Mouse (Mus musculus): ENCODE measurements around the gene Rad51b.

Gene Rad51b

DNA sequence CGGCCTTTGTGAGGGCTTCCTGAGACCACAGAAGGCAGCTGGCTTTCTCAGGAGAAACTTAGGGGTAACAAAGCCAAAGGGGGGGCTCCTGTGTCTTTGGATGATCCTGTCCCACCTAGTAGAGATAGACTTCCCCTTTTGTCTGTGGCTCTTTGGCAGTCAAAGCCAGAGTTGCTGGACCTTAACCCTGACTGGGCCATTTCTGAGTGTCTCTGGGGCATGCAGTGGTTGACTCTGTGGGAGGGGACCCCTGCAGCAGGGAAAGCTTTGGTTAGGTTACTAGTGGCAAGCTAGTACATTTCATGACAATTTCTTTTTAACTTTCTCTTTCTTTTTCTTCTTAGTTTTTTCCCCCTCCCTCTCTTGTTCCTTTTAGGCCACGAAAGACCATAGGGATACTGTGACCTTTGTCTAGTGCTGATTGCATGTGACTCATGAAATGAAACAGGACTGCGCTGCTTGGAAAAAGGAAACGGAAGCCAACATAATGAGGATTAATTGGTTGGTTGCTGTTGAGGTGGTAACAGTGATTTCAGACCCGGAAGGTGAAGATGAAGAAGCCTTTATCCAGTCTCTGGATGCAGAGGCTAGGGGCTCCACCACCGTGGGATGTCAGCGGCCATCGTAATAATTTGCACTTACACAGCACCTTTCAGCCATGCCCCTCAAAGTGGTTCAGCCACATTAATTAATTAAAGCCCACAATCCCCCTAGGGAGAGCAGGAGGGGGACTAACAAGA is 516.7 kb downstream of the Rad51b start:
- DNase-seq, result no peak

GRCm38 (mm10) chr12:79814312-79815091 is 517.4 kb downstream of the Rad51b start:
- DNase-seq, result no peak

DNA sequence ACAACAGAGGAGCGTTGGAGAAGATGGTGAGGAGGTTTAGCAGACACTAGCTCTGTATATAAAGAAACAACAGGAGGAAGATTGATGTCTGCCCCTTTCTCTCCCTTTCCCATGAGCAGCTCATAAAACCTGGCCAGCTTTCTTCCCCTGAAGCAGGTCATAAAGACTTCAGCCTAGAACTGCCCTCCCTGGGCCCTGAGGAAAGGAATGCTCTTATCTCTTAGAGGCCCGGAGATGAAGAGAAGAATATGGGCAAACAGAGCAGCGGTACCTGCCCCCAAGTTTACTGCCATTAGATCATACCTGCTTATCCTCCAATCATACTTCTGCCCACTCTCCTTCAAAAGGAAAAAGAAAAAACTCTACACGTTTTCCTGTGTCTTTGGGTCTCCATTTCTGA is 519.2 kb downstream of the Rad51b start:
- DNase-seq, result no peak

DNA sequence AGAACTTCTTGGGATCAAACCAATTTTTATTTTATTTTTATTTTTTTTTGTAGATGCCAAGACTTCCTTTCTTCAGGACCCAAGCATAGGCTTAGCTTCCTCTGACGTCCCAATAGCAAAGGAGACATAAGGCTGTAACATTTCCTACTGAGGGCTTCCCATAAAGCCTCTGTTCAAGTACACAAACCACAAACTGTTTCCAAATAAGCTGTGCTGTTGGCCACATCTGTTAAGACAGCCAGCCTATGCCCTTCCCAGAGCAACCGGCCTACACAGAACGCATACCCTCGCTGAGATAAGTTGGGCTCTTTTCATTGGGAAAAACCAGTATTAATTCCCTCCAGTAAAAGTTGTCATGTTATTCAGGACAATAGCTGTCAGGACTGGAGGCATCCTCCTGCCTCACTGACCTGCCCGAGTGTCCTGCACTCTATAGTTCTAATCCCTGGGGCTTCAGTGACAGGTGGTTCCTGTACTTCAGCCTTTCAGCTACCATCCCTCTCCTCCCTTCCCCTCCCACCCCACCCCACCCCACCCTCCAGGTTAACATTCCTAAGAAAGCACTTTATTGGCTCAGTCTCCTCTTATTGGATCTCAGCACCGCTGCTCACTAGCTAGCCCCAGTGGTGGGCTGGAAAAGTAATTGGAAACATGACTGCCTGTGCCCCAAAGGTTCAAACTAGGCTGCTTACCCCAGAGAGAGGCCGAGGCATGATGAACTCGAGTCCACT is 523.3 kb downstream of the Rad51b start:
- no peak for DNase-seq

DNA sequence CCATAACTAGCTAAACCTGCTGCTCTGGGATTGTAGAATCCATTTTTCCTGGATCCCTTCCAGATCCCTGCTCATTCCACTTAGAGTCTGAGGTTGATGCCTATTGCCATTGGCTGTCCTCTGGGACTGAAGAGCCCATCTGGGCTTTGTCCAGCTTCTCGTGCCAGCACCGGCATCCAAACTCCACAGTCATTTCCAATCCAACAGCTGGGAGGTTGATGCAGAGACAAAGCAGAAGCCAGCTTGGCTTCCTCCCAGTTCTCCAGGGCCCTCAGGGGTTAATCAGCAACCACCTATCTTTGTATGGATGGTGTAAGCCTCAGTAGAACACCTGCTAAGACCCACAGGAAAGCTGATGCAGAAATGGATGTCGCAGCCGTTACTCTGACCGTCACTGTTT is 524.8 kb downstream of the Rad51b start:
- DNase-seq, result no peak

DNA sequence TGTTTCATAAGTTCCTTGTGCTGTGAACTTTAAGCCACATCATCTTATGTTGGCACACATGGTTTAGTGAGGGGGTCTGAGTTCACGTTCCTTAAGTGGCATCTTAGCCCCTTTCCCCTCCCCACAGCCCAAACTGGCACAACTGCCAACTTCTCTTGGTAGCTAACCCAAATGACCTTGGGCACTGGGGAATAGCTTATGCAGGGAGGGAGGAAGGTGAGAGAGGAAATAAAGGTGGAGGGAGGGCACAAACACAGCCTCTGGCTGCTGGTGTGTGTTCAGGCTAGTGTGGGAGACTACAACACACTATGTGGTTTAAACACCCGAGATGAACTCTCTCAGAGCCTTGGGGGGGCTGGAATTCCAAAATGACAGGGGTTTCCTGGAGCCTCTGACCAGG is 525.3 kb downstream of the Rad51b start:
- DNase-seq, result no peak

DNA sequence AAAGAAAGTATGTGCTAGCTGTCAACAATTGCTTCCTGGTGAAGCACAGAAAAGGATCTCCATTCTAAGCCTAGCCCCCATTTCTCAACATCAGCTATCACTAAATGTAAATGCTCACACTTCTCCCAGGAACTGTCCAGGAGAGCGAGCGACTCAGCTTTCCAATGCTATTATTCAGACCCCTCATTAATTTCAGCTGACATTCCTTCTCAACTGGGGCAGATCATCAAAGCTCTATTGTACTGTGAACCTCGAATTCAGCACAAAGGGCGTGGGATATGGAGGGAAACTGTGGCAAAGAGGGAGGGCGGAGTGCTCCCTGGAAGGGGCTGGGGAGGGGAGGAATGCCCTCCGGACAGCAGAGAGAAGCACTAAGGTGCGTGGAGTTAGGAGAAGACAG is 528.8 kb downstream of the Rad51b start:
- DNase-seq, result no peak

DNA sequence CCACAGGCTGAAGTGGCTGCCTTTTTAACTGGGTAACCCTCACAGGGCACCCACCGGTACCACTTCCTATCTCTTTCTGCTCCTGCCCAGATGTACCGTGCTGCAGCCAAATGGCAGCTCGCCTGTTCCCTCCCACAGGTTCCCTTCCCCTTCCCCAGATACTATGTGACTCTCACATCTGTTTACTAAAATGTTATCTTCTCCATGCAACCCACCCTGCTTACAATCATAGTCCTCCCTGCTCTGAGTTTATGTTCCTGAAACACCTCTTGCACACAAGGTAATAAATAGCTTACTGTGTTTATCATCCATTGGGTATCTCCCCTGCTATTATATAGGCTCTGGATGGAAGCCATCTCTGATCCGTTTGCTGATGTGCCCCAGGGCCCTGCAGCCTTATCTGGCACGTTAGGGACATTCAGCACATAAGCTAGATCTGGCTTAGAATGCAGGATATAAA is 530.2 kb downstream of the Rad51b start:
- no peak for DNase-seq

GRCm38 (mm10) chr12:79827735-79828134 is 530.7 kb downstream of the Rad51b start:
- DNase-seq, result no peak

- DNase-seq, result no peak
Observed at GRCm38 (mm10) chr12:79830686-79831085, 533.6 kb downstream of the Rad51b start.

DNA sequence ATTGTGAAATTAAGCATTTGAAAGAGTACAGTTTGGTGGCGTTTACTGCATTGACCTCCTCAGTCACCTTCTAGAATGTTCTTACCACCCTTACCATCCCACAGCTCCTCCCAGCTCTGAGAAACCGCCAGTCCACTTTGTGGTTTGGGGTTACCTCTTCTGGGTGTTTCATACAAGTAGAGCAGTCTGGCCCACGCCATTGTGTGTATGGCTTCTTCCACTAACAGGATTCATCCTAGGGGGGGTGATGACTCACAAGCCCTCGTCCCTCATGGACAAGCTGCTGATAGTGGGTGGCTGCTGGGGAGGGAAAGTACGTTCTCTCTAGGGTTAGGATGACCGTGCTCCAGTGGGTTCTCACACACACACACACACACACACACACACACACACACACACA is 535.5 kb downstream of the Rad51b start:
- DNase-seq, result no peak

GRCm38 (mm10) chr12:79835521-79835920 is 538.4 kb downstream of the Rad51b start:
- DNase-seq, result no peak

- peak; percentile 67 to 80 for DNase-seq
Observed at GRCm38 (mm10) chr12:79838181-79838961, 541.3 kb downstream of the Rad51b start.

DNA sequence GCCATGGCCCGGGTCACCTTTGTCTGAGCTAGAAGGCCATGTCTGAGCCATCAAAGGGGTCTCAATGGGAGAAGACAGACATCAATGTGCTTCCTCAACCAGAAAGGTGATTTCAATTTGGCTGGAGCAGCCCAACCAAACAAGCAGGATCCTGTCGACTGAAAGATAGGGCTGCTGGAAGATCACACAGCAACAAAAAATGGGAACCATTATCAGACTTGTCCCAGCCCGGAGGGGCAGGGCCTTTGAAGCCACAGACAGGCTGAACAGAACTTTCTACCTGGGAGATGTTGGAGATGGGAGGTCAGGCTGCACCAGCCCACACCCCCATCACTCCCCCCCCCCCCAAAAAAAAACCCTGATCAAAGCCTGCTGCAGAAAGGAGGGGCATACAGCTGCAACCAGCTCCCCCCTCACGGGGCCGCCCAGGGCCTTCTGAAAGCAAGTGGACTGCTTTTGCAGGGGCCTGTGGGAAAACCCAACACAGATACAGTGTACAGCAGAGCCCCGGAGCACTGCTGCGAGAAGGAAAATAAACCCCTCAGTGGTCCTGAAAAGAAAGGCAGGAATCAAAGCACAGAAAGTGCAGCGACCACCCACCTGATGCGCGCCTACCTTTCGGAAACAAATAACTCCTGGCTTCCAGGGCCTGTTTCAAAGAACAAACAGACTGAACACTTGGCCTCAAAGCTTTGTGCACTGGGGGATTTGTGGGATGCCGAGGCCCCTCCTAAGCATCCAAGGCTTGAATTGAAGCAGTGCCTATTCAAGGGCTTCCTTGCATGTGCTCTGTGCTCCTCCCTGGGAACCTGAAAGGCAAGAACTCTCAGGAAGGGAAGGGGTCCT is 542.2 kb downstream of the Rad51b start:
- DNase-seq, result no peak

GRCm38 (mm10) chr12:79840465-79840864 is 543.4 kb downstream of the Rad51b start:
- no peak for DNase-seq

DNA sequence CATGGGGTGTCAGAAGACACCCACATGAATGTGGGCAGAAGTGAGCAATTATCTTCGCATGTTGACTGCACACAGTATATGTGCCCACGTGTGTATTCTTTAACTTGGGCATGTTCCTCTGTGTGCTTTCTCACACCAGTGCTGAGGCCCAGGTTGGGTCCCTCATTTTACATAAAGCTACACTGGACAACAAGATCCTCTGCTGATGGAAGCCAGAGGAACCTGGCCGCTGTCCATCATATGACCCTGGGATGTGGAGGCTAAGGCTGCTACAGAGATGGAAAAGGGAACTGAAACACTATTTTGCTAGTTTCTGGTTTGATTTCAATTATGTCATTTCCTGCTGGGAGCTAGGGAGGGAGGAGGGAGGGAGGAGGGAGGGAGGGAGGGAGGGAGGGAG is 544.2 kb downstream of the Rad51b start:
- DNase-seq, result peak in 1 of 2 experiments; percentile 51

DNA sequence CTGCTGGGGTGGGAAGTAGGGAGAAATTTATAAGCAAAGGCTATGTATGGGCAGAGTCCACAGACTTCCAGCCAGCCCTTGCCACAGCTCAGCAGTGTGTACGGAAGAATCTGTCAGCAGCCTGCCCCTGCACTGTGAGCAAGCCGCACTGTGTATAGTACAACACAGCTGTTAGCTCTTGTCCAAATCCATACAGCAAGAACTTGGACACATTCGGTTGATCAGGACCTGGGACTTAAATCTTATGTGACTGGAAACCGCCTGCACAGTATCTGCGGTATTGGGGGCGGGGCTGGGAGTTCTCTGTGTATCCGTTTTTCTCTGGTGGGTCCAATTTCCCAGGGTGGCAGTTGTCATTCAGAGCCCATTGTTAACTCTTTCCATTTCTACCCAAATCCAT is 545.2 kb downstream of the Rad51b start:
- peak; percentile 75 to 81 for DNase-seq

DNA sequence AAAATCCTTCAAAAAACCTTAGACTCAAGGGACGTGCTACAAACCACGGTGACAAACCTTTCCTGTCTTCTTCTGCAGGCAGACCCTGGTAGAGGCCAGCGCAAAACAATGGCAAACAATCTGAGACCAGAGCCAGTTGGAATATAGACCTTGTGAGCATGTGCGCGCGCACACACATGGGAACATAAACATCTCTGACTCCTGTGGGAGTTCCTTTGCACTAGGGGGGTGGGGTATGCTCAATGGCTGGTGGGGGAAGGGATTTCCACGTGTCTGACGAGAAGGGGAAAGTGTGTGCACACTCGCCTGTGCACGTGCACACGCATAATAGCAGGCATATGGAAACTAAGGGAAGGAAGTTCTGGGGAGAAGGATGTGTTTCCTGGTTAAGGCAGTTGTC is 545.9 kb downstream of the Rad51b start:
- peak in 1 of 2 experiments; percentile 48 for DNase-seq

DNA sequence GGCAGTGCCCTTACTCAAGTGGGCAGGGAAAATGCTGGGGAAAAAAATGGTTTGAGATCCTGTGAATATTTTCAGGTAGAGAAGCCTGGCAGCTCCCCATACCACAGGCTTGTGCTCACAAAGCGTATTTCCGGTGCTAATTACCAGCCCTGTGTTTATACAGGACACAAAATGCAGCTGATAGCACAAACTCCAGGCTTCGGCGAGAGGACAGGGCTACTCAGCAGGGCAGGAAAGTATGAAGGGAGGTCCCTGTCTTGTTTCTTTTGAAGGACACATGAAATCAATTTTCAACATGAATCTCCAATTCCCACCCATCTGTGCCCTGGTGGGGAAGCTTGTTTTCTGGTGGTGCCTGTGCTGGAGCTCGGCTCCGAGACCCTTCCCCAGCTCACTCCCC is 546.4 kb downstream of the Rad51b start:
- peak in 1 of 2 experiments; percentile 53 for DNase-seq

GRCm38 (mm10) chr12:79846247-79847151 is 549.4 kb downstream of the Rad51b start:
- DNase-seq, result peak in 1 of 2 experiments; percentile 55

- peak in 1 of 2 experiments; percentile 58 for DNase-seq
Observed at GRCm38 (mm10) chr12:79848539-79848938, 551.5 kb downstream of the Rad51b start.
